Mouse (Mus musculus): ENCODE measurements at regions not wholly inside any gene's neighbourhood (a gene's known extent, or its start where the extent isn't known, plus 50 kb on each side); places are given as distances from the start of the nearest gene placed in this dataset.

GRCm38 (mm10) chr13:59952809-59953208 is 129.9 kb upstream of the Tut7 start:
- peak; percentile 33; the same call in 1 of the 2 replicates for TF ChIP-seq CTCF (IDR thresholded peaks at IDR 0.05; ENCODE audit: borderline replicate concordance, extremely low read depth, insufficient read depth, insufficient read length)
- no peak for TF ChIP-seq POLR2A (IDR thresholded peaks at IDR 0.05; ENCODE audit: borderline replicate concordance, extremely low read depth, insufficient read depth, insufficient read length, poor library complexity, severe bottlenecking)
